Mouse (Mus musculus) lung, postnatal 0 days (tissue): Measurements from ENCODE around the gene Tiam2.

ENCODE experiments used
- CTCF ChIP-seq: IDR thresholded peaks from 2 replicates; pipeline ENCODE4 v1.5.1; 2016; ENCODE audit warnings: antibody characterized with exemption, mild to moderate bottlenecking
- EP300 ChIP-seq: IDR thresholded peaks from 2 replicates; pipeline ENCODE4 v1.6.1; 2016; ENCODE audit warnings: antibody characterized with exemption, mild to moderate bottlenecking, control low read depth

DNA sequence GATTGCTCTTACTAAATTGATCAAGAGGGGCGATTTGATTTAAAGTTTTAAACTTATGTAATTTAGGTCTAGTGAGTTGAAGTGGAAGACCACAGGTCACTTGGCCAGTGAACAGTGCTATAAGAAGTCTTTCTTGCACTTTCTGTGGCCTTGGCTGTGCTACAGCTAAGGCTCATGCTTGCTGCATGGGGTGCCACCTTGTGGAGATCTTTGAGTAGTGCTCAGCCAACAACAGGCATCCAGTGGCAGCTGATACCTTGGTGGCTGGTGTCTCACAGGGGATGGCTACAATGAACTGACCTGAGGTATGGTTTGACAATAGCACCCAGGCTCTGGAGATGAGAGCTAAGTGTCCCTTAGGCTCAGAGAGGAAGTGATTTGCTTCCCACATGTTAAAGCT, 183.5 kb downstream of the Tiam2 start:
- TF ChIP-seq CTCF = peak; percentile 85
- TF ChIP-seq EP300 = no peak
